Mouse (Mus musculus) ES-CJ7 (cell line): ENCODE results near the gene Ccdc77.

Experiments
- DNase-seq: peaks from one replicate; pipeline ENCODE4 v3.0.0; 2011; ENCODE audit warnings: low read depth, low spot score

Ccdc77 gene

GRCm38 (mm10) chr6:120363688-120364522 is at the start of gene Ccdc77, which contains the start of gene Kdm5a:
Ccdc77 (minus strand) TSS chr6:120364374.
Kdm5a (plus strand) TSS chr6:120364124.
- DNase-seq: peak; percentile 96

- DNase-seq: no peak
Measured at GRCm38 (mm10) chr6:120403936-120404335, 39.8 kb upstream of the Ccdc77 start.

- DNase-seq: no peak
Measured at GRCm38 (mm10) chr6:120395622-120396345, 31.6 kb upstream of the Ccdc77 start.

DNA sequence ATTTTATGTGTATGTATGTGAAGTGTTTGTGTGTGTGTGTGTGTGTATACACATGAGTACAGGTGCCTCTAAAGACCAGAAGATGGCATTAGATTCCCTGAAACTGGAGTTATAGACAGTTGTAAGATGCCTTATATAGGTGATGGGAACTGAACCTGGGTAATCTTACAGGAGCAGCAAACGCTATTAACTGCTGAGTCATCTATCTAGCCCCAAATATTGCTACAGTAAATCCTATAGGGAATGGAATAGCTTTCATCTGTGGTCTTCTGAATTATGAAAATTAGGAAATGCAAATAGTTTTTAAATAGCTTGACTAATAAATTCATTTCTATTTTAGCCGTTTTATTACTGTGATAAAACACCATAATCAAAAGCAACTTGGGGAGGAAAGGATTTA is 28.6 kb upstream of the Ccdc77 start:
- DNase-seq: no peak

DNA sequence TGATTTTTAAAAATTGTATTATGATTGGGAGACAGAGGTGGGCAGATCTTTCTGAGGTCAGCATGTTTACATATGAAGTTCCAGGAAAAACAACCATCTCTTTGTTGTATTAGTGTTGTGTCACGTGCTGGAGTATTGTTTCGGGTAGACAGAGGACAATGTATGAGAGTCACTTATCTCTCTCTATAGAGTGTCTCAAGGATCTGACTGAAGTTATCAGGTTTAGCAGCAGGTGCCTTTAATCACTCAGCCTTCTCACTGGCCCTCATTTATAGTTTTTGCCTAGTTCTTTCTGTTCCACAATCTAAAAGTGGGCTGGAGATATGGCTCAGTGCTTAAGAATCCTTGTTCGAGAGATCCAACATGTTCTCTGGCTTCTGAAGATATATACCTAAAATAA is 25.9 kb upstream of the Ccdc77 start:
- no peak for DNase-seq

DNA sequence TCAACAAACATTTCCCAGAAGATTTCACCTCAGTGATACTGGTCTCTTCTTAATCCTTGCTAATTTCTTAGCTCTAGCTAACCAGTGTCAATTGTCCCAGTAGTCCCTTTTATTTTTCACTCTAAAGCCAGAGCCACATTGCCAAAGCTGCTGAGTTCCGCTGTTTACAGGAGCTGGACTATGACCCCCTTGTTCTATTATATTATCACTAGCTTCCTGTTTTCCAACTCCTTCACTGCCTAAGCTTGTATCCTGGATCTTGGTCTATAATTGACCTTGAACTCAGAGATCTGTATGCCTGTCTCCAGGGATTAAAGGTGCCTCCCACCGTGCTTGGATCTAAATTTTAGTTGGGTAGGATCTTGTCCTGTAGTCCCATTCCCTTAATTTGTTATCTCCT is 12.6 kb upstream of the Ccdc77 start:
- DNase-seq: no peak

DNA sequence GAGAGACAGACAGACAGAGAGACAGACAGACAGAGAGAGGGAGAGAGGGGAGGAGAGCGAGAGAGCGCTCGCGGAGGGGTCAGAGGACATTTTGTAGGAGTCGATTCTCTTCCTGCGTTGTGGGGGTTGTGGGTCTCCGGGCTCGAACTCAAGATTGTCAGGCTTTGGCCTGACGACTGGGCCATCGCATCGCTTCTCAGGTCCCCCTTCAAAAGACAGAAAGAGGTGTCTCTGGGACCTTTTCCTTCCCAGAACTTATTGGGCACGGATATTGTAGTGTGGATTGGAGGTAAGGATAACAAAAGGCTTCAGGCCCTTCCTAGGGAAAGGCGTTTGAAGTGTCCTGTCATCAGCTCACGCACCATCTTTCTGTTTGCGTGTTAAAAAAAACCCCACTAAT is 877 bp upstream of the Ccdc77 start:
- DNase-seq: no peak

- peak; percentile 25 for DNase-seq
Measured at GRCm38 (mm10) chr6:120364523-120364905, 340 bp upstream of the Ccdc77 start.

GRCm38 (mm10) chr6:120362774-120363687 is 1.1 kb downstream of the Ccdc77 start:
- peak; percentile 39 for DNase-seq

- no peak for DNase-seq
Measured at GRCm38 (mm10) chr6:120362124-120362523, 2.0 kb downstream of the Ccdc77 start.

DNA sequence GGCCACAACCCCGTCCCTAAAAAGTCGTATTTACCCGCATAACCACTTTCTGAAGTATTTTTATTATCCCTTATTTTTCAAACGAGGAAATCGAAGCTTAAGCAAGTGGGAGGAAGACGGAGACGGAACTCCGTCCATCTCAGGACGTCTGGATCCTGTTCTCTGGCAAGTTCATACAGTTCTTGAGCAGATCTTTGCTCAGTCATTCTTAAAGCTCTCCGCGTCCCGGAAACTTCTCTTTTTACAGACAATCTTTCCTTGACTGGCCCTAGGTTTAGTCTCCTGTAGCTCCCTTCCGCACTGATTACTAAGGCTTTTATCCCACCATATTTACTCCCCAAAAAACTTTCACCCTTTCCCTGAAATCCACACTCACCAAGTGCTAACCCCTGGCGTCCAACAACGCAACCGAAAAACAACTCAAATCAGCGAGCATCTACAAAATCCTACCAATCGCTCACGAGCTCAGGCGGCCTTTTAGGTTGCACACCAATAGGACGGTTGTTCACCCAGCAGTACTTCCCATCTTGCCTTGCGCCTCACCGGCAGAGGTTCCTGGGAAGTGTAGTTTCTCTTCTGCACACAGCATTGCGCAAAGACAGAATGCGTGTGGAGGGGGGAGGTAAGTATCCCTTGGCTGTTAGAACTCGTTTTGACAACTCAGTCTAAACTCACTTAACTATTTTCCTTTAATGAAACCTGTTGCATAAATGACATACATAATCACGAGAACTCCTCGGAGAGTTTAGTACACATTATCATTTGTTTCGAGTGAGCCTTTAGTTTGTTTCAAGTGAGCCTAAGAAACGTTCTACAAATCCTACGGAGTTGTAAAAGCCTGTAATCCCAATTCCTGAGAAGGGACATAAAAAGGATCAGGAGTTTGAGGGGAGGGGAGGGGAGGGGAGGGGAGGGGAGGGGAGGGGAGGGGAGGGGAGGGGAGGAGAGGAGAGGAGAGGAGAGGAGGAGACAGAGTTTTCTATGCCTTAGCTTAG is 6.9 kb downstream of the Ccdc77 start:
- DNase-seq: peak; percentile 99

GRCm38 (mm10) chr6:120356478-120356877 is 7.7 kb downstream of the Ccdc77 start:
- DNase-seq: no peak

GRCm38 (mm10) chr6:120349018-120349417 is 15.2 kb downstream of the Ccdc77 start:
- no peak for DNase-seq

DNA sequence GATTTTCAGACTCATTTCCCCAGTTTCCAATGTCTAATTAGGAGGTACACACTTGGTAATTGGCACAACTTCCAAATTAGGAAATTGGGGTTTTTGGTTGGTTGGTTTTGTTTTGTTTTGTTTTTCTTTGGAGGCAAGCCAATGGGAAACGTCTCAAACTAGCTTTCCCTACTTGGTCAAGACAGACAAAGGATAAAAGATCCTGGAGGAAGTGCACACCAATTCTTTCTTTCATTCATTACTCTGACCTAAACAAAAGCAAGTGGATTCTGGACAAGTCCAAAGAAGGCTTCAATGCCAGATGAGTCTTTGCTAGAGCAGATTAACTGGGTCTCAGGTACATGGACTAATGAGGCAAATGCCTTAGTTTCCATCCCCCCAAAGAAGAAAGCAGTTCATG is 20.2 kb downstream of the Ccdc77 start:
- no peak for DNase-seq

DNA sequence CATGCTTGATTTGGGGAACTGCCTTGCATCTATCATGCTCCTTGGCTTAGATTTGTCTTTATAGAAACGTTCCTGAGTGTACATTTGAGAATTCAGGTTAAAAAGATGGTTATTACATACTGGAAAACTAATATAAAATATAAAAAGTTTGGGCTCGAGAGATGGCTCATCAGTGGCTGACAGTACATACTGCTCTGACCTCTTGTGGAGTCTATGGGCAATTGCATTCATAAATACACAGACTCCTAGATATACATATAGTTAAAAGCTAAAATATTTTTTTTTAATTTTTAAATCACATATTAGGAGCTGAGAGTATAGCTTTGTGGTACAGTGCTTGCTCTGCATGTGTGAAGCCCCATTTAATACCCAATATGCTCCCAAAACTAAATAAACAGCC is 31.8 kb downstream of the Ccdc77 start:
- no peak for DNase-seq

DNA sequence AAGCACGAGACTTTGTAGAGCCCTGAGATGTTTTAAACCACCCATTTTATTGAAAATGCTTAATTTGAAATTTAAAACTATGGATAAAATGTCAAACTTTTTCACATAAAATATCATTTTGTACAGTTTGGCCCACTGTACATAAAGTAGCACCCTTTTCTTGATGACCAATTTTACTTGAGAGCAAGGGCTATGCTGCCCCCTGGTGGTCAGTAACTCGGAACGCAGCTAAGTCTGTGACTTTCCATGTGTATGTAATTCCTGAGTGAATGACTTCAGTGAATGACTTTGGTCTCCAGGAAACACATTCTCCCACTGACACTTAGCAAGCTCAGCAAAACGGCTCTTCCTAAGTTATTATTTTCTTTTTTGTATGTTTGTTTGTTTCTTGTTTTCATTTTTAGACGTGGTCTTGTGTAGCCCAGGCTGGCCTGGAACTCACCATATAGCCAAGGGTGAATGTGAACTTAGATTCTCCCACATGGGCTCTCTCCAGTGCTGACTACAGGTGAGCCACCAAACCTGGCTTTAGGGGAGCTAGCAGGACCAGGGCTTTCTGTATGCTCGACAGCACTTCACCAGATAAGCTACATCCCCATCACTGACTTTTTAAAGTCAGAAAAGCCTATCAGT is 39.8 kb downstream of the Ccdc77 start:
- DNase-seq: peak; percentile 95

GRCm38 (mm10) chr6:120320369-120320768 is 43.8 kb downstream of the Ccdc77 start:
- peak; percentile 56 for DNase-seq

GRCm38 (mm10) chr6:120319129-120319528 is 45.0 kb downstream of the Ccdc77 start:
- DNase-seq: no peak

- no peak for DNase-seq
Measured at GRCm38 (mm10) chr6:120318303-120318940, 45.8 kb downstream of the Ccdc77 start.

- no peak for DNase-seq
Measured at GRCm38 (mm10) chr6:120312443-120312842, 51.7 kb downstream of the Ccdc77 start.
